Mouse (Mus musculus): ENCODE results near the gene Cdh13.

GRCm38 (mm10) chr8:118884988-118885387, 601.5 kb downstream of the Cdh13 start:
- TF ChIP-seq GATA1 (IDR thresholded peaks at IDR 0.05; ENCODE audit: low read length) (no peak), TAL1 (IDR thresholded peaks at IDR 0.05; ENCODE audit: low read length) (no peak)

All from erythroblast, embryonic 14.5 days (primary cell).